Mouse (Mus musculus) layer of hippocampus, postnatal 10 days (tissue): ENCODE data around the gene Cd3eap. TPM values are rescaled to one million over a fixed set of nuclear protein-coding genes. Genes with fewer than 3 reads are reported as not detected.

Source experiments
- DNase-seq, 2 experiments: peaks; one replicate each; pipeline ENCODE4 v3.0.0; 2021; ENCODE audit warnings: low spot score in 2 of 2
- microRNA-seq, 2 experiments: library from miRNA; unstranded; fragments of <30 nt; microRNA quantifications; one replicate each; pipeline ENCODE4 v1.2.0; 2021
- total RNA-seq, 2 experiments: library from RNA; stranded (reverse); gene quantifications; 2 replicates each; pipeline ENCODE4 v1.2.3; 2021

Gene Cd3eap
- total RNA-seq, 2 experiments from 2014 or later: 17.6 to 18.1 TPM

- peak in 1 of 2 experiments; percentile 36 for DNase-seq
These were observed 49.9 kb downstream of the Cd3eap start for GRCm38 (mm10) chr7:19309278-19309883.

GRCm38 (mm10) chr7:19308454-19309277 lies 50.6 kb downstream of the Cd3eap start:
- DNase-seq: peak; percentile 94 to 95

DNA sequence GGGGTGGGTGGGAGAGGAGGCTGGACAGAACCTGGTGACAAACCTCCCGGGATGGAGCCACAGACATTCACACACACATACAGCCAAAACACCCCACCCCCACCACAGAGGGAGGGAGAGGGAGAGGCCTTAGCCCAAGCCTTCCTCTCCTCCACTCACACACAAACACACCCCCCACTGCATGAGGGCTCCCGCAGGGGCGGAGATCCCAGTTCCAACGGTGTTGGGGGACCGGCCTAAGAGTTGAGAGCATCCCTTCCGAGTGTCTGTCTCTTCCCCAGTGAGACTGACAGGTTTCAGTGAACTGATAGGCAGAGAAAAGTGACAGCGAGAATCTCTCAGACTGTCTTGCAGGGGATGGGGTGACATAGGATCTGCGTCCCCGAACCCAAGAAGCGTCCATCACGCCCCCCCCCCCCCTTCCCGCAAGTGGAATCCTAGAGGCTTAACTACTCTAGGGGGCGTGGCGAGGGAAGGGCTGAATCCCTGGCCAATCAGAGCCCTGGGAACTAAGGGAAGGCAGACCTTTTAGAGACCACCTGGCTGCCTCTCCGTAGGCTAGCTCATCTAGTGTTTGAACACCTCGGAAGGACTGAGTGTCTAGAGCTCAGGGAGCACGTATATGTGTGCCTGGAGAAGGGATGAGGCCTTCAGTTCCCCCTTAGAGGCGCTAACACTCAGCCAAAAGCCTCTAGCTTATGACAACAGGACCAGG lies 51.4 kb downstream of the Cd3eap start:
- peak; percentile 67 to 74 for DNase-seq

- DNase-seq: no peak
These were observed 52.2 kb downstream of the Cd3eap start for GRCm38 (mm10) chr7:19306819-19307738.

Small RNA genes lying within 50 kb of the gene (microRNA-seq; reads per million reads assigned to microRNA genes)
- gene Mir343: 0 reads per million in 2 experiments

Other genes with a start within 250 kb of the Cd3eap start
- gene Gm4969, start 241.1 kb downstream of the Cd3eap start, total RNA-seq: 1 to 10 TPM; 1.1 to 1.7 TPM
- 10 to 100 TPM; 11.5 to 13.9 TPM for gene Fbxo46, start 239.6 kb downstream of the Cd3eap start, total RNA-seq
- gene Qpctl, start 210.2 kb downstream of the Cd3eap start, total RNA-seq: 10 to 100 TPM; 20.9 to 22.8 TPM
- gene Snrpd2, start 209.8 kb downstream of the Cd3eap start, total RNA-seq: 100 to 1,000 TPM in 1 of 2 experiments, 10 to 100 TPM in 1; 94.1 to 100 TPM
- 1 to 10 TPM; 3.0 to 4.1 TPM for gene Gipr, start 193.4 kb downstream of the Cd3eap start, total RNA-seq
- gene Eml2, start 183.1 kb downstream of the Cd3eap start, total RNA-seq: 100 to 1,000 TPM; 183 to 198 TPM
- 1 to 10 TPM; 3.5 to 3.6 TPM for gene Gpr4, start 146.9 kb downstream of the Cd3eap start, total RNA-seq
- 10 to 100 TPM; 36.2 to 37.8 TPM for gene Opa3, start 131.1 kb downstream of the Cd3eap start, total RNA-seq
- 10 to 100 TPM; 26.4 to 27.3 TPM for gene Vasp, start 87.7 kb downstream of the Cd3eap start, total RNA-seq
- gene Ppm1n, start 79.4 kb downstream of the Cd3eap start, total RNA-seq: under 1 TPM in 1 of 2 experiments, not detected in 1; 0.31 TPM
- 100 to 1,000 TPM; 118 to 127 TPM for gene Rtn2, start 76.9 kb downstream of the Cd3eap start, total RNA-seq
- gene Fosb, start 49.4 kb downstream of the Cd3eap start, total RNA-seq: 1 to 10 TPM; 1.4 to 2.0 TPM
- 10 to 100 TPM; 43.1 to 43.9 TPM for gene Ercc1, start 14.7 kb downstream of the Cd3eap start, total RNA-seq
- 1 to 10 TPM; 3.4 to 4.5 TPM for gene Ppp1r13l, start 266 bp upstream of the Cd3eap start, total RNA-seq
- 10 to 100 TPM; 33.8 to 33.9 TPM for gene Ercc2, start 22.5 kb upstream of the Cd3eap start, total RNA-seq
- 1 to 10 TPM; 1.7 to 1.8 TPM for gene Klc3, start 44.6 kb upstream of the Cd3eap start, total RNA-seq
- under 1 TPM in 1 of 2 experiments, not detected in 1; 0.27 TPM for gene Ckm, start 45.3 kb upstream of the Cd3eap start, total RNA-seq
- 100 to 1,000 TPM; 115 to 132 TPM for gene Mark4, start 99.3 kb upstream of the Cd3eap start, total RNA-seq
- gene Exoc3l2, start 103.8 kb upstream of the Cd3eap start, total RNA-seq: 1 to 10 TPM in 1 of 2 experiments, under 1 TPM in 1; 0.69 to 1.1 TPM
- 1 to 10 TPM; 6.9 to 8.2 TPM for gene Bloc1s3, start 148.9 kb upstream of the Cd3eap start, total RNA-seq
- gene Trappc6a, start 148.9 kb upstream of the Cd3eap start, total RNA-seq: 10 to 100 TPM; 22.3 to 24.6 TPM
- gene Nkpd1, start 158.4 kb upstream of the Cd3eap start, total RNA-seq: 1 to 10 TPM in 1 of 2 experiments, under 1 TPM in 1; 0.94 to 1.0 TPM
- 10 to 100 TPM; 82.0 to 83.6 TPM for gene Ppp1r37, start 203.6 kb upstream of the Cd3eap start, total RNA-seq
- not detected for gene Zfp296, start 217.8 kb upstream of the Cd3eap start, total RNA-seq
- 10 to 100 TPM; 41.3 to 42.5 TPM for gene Gemin7, start 218.1 kb upstream of the Cd3eap start, total RNA-seq
- gene Clasrp, start 245.0 kb upstream of the Cd3eap start, total RNA-seq: 10 to 100 TPM; 86.8 to 98.8 TPM